Mouse (Mus musculus) intestine, postnatal 0 days (tissue): ENCODE measurements at regions not wholly inside any gene's neighbourhood (a gene's known extent, or its start where the extent isn't known, plus 50 kb on each side); places are given as distances from the start of the nearest gene placed in this dataset.
A peak's percentile ranks its signal among the peaks of the same experiment; 100 is the strongest.
"Not testable (repeated sequence)": the region's sequence is repeated elsewhere in the genome, so short reads cannot be mapped to it uniquely, and the experiment has no call there.

Experiments
- ATAC-seq: fragments of 200-750 bp; cut with Nextera tagmentation; 2 replicates; pipeline ENCODE4 v1.8.0; 2017; ENCODE audit warnings: mild to moderate bottlenecking, moderate TSS enrichment, moderate library complexity
- H3K27ac ChIP-seq: fragments of 300-500 bp; sonication (generic); 2 replicates; pipeline ENCODE4 v1.5.1; 2014; ENCODE audit warnings: mild to moderate bottlenecking, low read depth, low read length, moderate library complexity
- H3K27me3 ChIP-seq: fragments of 300-500 bp; sonication (generic); replicated peaks from 2 replicates; pipeline ENCODE4 v1.6.1; 2014; ENCODE audit warnings: low read length, mixed read lengths; ENCODE audit not compliant: control insufficient read depth, insufficient read depth
- H3K36me3 ChIP-seq: fragments of 300-500 bp; sonication (generic); 2 replicates; pipeline ENCODE4 v1.6.1; 2014; ENCODE audit warnings: mild to moderate bottlenecking, moderate library complexity; ENCODE audit not compliant: control insufficient read depth, insufficient read depth
- H3K4me1 ChIP-seq: fragments of 300-500 bp; sonication (generic); replicated peaks from 2 replicates; pipeline ENCODE4 v1.6.1; 2014; ENCODE audit warnings: antibody characterized with exemption, low read length, mixed read lengths; ENCODE audit not compliant: control insufficient read depth, insufficient read depth
- H3K4me2 ChIP-seq: fragments of 300-500 bp; sonication (generic); replicated peaks from 2 replicates; pipeline ENCODE4 v1.6.1; 2014; ENCODE audit warnings: low read depth, mild to moderate bottlenecking, moderate library complexity
- H3K4me3 ChIP-seq: fragments of 300-500 bp; sonication (generic); 2 replicates; pipeline ENCODE4 v1.5.1; 2014; ENCODE audit warnings: low read depth, low read length
- H3K9ac ChIP-seq: fragments of 300-500 bp; sonication (generic); 2 replicates; pipeline ENCODE4 v1.6.1; 2014; ENCODE audit warnings: mild to moderate bottlenecking, low read depth, low read length
- H3K9me3 ChIP-seq: fragments of 300-500 bp; sonication (generic); 2 replicates; pipeline ENCODE4 v1.6.1; 2016; ENCODE audit warnings: mixed run types; ENCODE audit not compliant: control insufficient read depth
- CTCF ChIP-seq: sonication (generic); IDR thresholded peaks from 2 replicates; pipeline ENCODE4 v1.5.1; 2016; ENCODE audit warnings: low read depth, mild to moderate bottlenecking, control low read depth, antibody characterized with exemption, moderate library complexity
- WGBS: fragments of 180-500 bp; shearing (Covaris S2); extraction: QIAGEN DNeasy Blood & Tissue Kit; methylation state at CpG from one replicate; pipeline ENCODE4 v1.1.7; 2014; 5-methylcytosine and 5-hydroxymethylcytosine counted together

- Histone ChIP-seq H3K9ac (no peak overlapping the region), H3K4me1 (no peaks in the 10 kb centered on the region), H3K9me3 (no peaks in the 10 kb centered on the region), H3K4me2 (no peak overlapping the region), H3K27ac (no peak overlapping the region), H3K36me3 (no peaks in the 10 kb centered on the region), H3K27me3 (no peaks in the 10 kb centered on the region), H3K4me3 (no peak overlapping the region)
- TF ChIP-seq CTCF, result no peak
- WGBS, result 80% methylated on average over 2 of the region's 2 CpGs
- ATAC-seq, result no peak
Observed at GRCm38 (mm10) chr16:63194595-63194994, 340.5 kb downstream of the Pros1 start.

- WGBS, result 90% methylated on average over 1 of the region's 1 CpGs
- not testable (repeated sequence) for H3K9ac ChIP-seq
Observed at GRCm38 (mm10) chr16:63213471-63213870, 359.4 kb downstream of the Pros1 start.

GRCm38 (mm10) chr16:63220228-63220879 is 366.2 kb downstream of the Pros1 start:
- Histone ChIP-seq H3K4me1 (no peaks in the 10 kb centered on the region), H3K9ac (no peak overlapping the region), H3K36me3 (no peaks in the 10 kb centered on the region), H3K9me3 (no peaks in the 10 kb centered on the region), H3K4me2 (no peak overlapping the region), H3K27me3 (no peaks in the 10 kb centered on the region), H3K27ac (no peak overlapping the region), H3K4me3 (no peak overlapping the region)
- WGBS, result 66% methylated on average over 10 of the region's 10 CpGs
- ATAC-seq, result no peak
- TF ChIP-seq CTCF, result no peak

More at GRCm38 (mm10) chr16:63213471-63213870, 359.4 kb downstream of the Pros1 start:
- not testable (repeated sequence) for H3K27me3 ChIP-seq, H3K4me1 ChIP-seq, H3K27ac ChIP-seq, H3K36me3 ChIP-seq, H3K4me3 ChIP-seq, H3K9me3 ChIP-seq, H3K4me2 ChIP-seq, ATAC-seq

DNA sequence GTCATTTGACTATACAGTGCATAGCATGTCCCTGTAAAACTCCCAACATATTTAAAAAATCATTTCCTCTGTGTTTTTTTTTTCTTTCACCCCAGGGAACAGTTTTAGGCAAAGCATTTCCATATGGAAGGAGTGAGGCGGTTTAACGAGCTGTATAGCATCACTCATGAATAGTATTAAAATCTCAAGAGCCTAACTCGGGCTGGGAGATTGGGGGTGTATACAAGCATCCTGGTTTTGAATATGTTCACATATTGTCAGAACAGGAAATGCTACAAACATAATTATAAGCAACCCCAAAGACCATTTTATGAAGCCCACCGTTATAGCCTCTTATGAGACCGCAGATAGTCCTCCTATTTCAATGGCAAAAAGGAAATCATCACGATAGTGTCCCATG is 370.5 kb downstream of the Pros1 start:
- Histone ChIP-seq H3K9ac (no peak overlapping the region), H3K4me1 (no peaks in the 10 kb centered on the region)
- 81% methylated on average over 6 of the region's 6 CpGs for WGBS

DNA sequence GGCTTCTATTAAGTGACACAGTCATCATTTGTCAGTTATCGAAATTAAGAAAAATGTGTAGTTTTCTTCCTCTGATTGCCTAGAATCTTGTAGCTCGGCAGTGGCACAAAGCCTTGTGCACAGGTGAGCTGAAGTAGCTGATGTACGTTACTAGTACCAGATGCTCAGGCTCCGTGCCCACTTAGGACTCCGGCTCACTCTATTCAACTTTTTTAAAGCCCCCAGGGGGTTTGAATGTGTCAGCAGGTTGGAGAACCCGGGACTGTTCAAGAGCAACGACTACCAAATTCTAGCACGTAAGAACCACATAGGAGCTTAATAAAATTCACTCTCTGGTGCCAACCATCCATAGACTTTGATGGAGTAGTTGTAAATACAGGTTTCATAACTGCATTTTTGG is 371.0 kb downstream of the Pros1 start:
- ATAC-seq, result no peak
- no peaks in the 10 kb centered on the region for H3K27me3 ChIP-seq
- H3K9ac ChIP-seq, result no peak overlapping the region
- WGBS, result 88% methylated on average over 8 of the region's 8 CpGs
- H3K4me1 ChIP-seq, result no peaks in the 10 kb centered on the region
- H3K27ac ChIP-seq, result no peak overlapping the region
- TF ChIP-seq CTCF, result no peak
- H3K36me3 ChIP-seq, result no peaks in the 10 kb centered on the region
- H3K9me3 ChIP-seq, result no peaks in the 10 kb centered on the region
- H3K4me2 ChIP-seq, result no peak overlapping the region
- H3K4me3 ChIP-seq, result no peak overlapping the region

More for the DNA sequence above, 370.5 kb downstream of the Pros1 start:
- no peak for ATAC-seq
- Histone ChIP-seq H3K27me3 (no peaks in the 10 kb centered on the region), H3K4me2 (no peak overlapping the region), H3K9me3 (no peaks in the 10 kb centered on the region), H3K36me3 (no peaks in the 10 kb centered on the region), H3K4me3 (no peak overlapping the region), H3K27ac (no peak overlapping the region)
- TF ChIP-seq CTCF, result no peak

- Histone ChIP-seq H3K9ac (no peak overlapping the region), H3K4me3 (no peak overlapping the region), H3K27ac (no peak overlapping the region), H3K9me3 (no peaks in the 10 kb centered on the region), H3K27me3 (no peaks in the 10 kb centered on the region), H3K36me3 (no peaks in the 10 kb centered on the region), H3K4me1 (no peaks in the 10 kb centered on the region), H3K4me2 (no peak overlapping the region)
- ATAC-seq, result no peak
- 38% methylated on average over 1 of the region's 1 CpGs for WGBS
- TF ChIP-seq CTCF, result peak; percentile 26
Observed at GRCm38 (mm10) chr16:63229135-63229534, 375.0 kb downstream of the Pros1 start.

DNA sequence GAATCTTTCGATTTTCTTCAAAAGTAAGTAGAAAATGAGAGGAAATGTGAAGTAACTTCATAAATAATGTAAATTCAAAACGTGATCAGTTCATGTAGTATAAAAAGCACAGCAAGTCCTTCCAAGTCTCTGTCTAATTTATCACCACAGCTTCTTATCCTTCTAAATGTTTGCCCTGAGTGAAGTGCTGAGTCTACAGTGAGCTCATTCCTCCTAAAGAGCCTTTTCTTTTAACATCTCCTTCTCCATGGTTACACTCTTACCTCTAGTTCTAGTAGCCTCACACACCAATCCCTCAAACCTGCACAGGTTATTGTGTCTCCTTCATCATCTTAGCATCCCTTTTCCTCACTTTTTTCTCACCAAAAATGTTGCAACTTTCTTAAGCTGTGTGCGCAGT is 375.5 kb downstream of the Pros1 start:
- no peak for ATAC-seq
- no peak overlapping the region for H3K4me3 ChIP-seq
- H3K36me3 ChIP-seq, result no peaks in the 10 kb centered on the region
- no peaks in the 10 kb centered on the region for H3K27me3 ChIP-seq
- no peak overlapping the region for H3K27ac ChIP-seq
- 66% methylated on average over 3 of the region's 3 CpGs for WGBS
- H3K9me3 ChIP-seq, result no peaks in the 10 kb centered on the region
- H3K4me2 ChIP-seq, result no peak overlapping the region
- no peak overlapping the region for H3K9ac ChIP-seq
- no peak for TF ChIP-seq CTCF
- H3K4me1 ChIP-seq, result no peaks in the 10 kb centered on the region
